Mouse (Mus musculus): ENCODE data around the gene Slc9c1.
"Not testable (repeated sequence)": the region's sequence is repeated elsewhere in the genome, so short reads cannot be mapped to it uniquely, and the experiment has no call there.

Slc9c1 gene

DNA sequence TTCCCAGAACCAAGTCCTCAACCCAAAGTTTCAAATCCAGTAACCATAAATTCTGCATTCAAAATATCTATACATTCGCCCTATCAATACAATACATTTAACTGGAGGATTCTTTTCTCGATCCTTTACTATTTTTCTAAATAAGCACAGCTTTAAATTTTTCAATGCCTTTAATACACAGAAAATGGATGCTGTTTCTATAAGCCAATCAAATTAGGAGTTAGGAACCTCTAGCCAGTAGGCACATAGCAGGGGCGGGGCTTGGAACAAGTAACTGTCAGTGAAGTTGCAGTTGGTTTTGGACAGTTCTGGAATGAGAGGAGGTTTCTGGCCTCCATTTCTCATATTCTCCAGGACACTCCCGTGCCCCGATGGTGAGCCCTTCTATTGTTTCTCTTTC lies at the start of gene Slc9c1:
Slc9c1 (plus strand) TSS at position 301 of the 400 bp plus-strand sequence.
- DNase-seq (ENCODE audit: low spot score in 2 of 2) = no peak

GRCm38 (mm10) chr16:45492927-45493326 lies 42.2 kb upstream of the Slc9c1 start, which contains the start of gene Gm609:
TSS of gene Gm609 (minus strand) at chr16:45492969.
- no peak for DNase-seq (ENCODE audit: low spot score in 2 of 2)

DNA sequence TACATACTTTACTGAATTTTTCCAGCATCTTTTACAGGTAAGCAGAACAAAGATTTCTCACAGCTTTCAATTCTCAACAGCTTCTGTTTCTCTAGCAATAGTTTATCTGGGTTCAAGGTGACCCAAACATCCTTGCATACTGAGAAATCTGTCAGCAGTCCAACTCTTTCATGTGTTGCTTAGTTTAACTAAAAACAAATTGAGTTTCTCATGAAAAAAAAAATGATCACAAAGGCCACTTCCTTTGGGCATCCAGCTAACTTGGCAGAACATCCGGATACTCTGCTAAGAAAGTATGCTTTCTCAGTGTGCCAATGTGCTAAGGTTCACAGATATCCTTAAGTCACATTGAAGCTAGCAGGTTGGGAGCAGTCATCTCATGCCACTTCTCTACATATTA lies 39.8 kb upstream of the Slc9c1 start:
- DNase-seq (ENCODE audit: low spot score in 2 of 2) = no peak

DNA sequence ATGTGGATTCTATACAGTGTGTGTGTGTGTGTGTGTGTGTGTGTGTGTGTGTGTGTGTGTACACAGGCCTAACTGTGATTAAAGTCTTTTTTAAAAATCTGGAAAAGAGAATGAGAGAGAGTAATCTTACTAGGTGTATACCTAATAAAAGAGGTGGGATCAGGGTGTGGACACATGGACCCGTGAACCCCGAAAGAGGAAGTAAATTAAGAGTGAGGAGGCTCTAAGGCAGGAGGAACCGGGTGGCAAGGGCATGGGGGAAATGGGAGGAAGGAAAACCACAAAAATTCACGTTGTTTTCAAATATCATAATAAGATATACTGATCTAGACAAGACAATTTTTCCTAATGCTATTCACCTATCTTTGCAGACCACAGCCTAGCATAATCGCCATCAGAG lies 9.6 kb upstream of the Slc9c1 start:
- no peak for DNase-seq (ENCODE audit: low spot score in 2 of 2)

- no peak for DNase-seq (ENCODE audit: low spot score in 2 of 2)
Observed at GRCm38 (mm10) chr16:45531950-45532349, 3.2 kb upstream of the Slc9c1 start, which contains the start of gene Gm17783. TSS of gene Gm17783 (minus strand) at chr16:45532050.

DNA sequence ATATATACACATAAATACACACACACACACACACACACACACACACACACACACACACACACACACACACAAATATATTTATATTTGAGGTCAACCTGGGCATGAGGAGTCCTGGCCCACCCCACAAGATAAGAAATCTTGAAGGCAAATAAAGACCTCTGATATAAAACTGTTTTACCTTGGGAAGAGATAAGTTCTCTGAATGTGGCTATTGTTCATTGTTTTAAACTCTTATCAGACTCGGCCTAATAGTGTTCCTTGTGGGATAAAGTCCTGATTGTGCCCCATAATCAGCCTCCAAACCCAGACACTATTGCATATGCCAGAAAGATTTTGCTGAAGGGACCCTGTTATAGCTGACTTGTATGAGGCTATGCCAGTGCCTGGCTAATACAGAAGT lies 3.2 kb downstream of the Slc9c1 start:
- not testable (repeated sequence) for DNase-seq (ENCODE audit: low spot score in 2 of 2)

- DNase-seq (ENCODE audit: low spot score in 2 of 2) = no peak
Observed at GRCm38 (mm10) chr16:45542108-45542507, 7.0 kb downstream of the Slc9c1 start.

- no peak for DNase-seq (ENCODE audit: low spot score in 2 of 2)
Observed at GRCm38 (mm10) chr16:45544341-45544740, 9.2 kb downstream of the Slc9c1 start.

GRCm38 (mm10) chr16:45547982-45548381 lies 12.9 kb downstream of the Slc9c1 start:
- DNase-seq (ENCODE audit: low spot score in 2 of 2) = no peak

GRCm38 (mm10) chr16:45551579-45551978 lies 16.5 kb downstream of the Slc9c1 start:
- DNase-seq (ENCODE audit: low spot score in 2 of 2) = no peak

DNA sequence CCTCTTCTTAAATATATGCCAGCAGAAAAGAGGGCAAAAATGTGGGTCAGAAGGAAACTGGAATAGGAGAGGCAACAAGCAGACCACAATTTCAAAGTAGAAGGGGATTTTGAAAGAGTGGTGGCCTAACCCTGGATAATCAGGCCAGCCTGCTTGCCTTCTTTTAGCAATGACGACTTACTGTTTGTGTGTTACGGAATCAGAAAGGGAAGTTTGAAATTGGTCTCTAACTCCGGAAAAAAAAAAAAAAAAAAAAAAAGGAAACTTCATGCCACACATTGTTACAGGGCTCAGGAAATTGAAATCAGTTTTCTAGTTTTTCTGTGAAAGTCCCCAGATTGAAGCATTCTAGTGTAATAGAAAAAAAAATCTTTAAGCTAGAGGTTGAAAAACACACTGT lies 26.6 kb downstream of the Slc9c1 start:
- DNase-seq (ENCODE audit: low spot score in 2 of 2) = no peak

GRCm38 (mm10) chr16:45572307-45572706 lies 37.2 kb downstream of the Slc9c1 start:
- DNase-seq (ENCODE audit: low spot score in 2 of 2) = no peak

GRCm38 (mm10) chr16:45579883-45580282 lies 44.8 kb downstream of the Slc9c1 start:
- no peak for DNase-seq (ENCODE audit: low spot score in 2 of 2)

DNA sequence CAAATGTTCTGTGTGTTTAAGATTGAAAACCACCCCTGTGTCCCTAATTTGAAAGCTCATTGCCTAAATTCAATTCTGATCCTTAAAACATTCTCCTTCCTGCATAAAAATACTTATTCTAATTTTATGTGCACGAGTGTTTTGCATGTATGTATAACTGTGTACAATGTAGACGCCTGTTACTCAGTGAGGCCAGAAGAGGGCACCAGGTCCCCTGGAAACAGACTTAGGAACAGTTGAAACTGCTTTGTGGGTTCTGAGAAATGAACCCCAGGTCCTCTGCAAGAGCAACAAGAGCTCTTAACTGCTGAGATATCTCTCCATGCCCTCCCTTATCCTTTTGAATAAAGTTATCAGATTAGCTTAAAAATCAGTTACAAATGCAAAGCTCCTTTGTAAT lies 47.4 kb downstream of the Slc9c1 start:
- DNase-seq (ENCODE audit: low spot score in 2 of 2) = no peak

GRCm38 (mm10) chr16:45593656-45594055 lies 58.5 kb downstream of the Slc9c1 start:
- no peak for DNase-seq (ENCODE audit: low spot score in 2 of 2)

DNA sequence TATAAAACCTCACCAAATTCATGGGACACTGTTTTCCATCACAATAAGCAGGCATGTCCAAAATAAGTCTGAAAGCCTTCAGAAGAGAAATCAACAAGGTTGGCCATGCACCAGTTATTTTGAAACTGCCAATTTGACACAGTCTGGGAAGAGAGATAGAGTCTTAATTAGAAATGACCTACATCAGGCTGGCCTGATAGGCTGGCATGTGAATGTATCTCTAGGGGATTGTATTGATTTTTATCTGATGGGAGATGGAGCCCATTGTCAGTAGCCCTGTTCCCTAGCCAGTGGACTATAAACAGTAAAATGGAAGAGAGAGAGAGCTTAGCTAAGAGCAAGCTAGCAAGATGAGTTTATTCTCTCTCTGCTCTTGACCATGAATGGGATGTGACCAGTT lies 60.4 kb downstream of the Slc9c1 start:
- DNase-seq (ENCODE audit: low spot score in 2 of 2) = no peak

DNA sequence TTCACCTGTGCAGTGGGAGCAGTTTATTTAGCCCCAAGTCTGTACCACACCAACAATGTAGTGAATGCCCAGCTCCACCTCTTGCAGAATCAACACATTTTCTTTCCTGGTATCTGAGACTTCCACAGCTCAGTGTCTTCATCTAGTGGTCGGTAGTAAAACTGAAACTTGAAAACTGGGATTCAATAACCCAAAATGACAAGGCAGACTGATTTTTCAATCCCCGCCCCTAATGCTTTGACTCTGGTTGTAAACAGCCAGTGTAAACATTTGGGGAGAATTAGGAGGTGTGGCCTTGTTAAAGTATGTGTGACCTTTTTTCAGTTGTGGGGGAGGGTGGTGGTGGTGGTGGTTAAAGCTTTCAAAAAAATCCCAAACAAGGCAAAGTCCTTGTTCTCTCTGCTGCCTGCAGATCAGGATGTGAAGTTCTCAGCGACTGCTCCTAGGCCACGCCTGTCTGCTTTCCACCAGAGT lies 73.4 kb downstream of the Slc9c1 start:
- DNase-seq (ENCODE audit: low spot score in 2 of 2) = no peak

GRCm38 (mm10) chr16:45609300-45609699 lies 74.2 kb downstream of the Slc9c1 start:
- DNase-seq (ENCODE audit: low spot score in 2 of 2) = no peak

GRCm38 (mm10) chr16:45610267-45610666 lies 75.2 kb downstream of the Slc9c1 start, which contains the start of gene Gcsam:
TSS of gene Gcsam (plus strand) at chr16:45610380.
- no peak for DNase-seq (ENCODE audit: low spot score in 2 of 2)

- no peak for DNase-seq (ENCODE audit: low spot score in 2 of 2)
Observed at GRCm38 (mm10) chr16:45613247-45613646, 78.1 kb downstream of the Slc9c1 start.

GRCm38 (mm10) chr16:45615944-45616343 lies 80.8 kb downstream of the Slc9c1 start:
- no peak for DNase-seq (ENCODE audit: low spot score in 2 of 2)

- DNase-seq (ENCODE audit: low spot score in 2 of 2) = no peak
Observed at GRCm38 (mm10) chr16:45619751-45620375, 84.8 kb downstream of the Slc9c1 start.

DNA sequence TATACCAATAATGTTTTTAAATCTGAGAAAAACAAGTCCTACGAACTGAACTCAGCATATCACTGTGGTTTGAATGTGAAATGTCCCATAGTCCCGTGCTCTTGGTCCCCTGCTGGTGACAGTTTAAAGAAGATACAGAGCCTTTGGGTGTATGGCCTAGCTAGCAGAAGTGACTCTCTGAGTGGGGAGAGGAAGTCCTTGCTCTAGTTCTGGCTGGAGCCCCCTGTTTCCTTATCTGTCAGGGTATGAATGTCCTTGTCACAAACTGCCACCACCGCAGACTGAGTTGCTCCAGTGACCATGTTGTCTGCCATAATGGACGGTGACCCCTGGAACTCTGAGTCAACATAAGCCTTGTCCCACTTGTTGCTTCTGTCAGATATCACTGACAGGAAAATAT lies 88.1 kb downstream of the Slc9c1 start:
- DNase-seq (ENCODE audit: low spot score in 2 of 2) = no peak

DNA sequence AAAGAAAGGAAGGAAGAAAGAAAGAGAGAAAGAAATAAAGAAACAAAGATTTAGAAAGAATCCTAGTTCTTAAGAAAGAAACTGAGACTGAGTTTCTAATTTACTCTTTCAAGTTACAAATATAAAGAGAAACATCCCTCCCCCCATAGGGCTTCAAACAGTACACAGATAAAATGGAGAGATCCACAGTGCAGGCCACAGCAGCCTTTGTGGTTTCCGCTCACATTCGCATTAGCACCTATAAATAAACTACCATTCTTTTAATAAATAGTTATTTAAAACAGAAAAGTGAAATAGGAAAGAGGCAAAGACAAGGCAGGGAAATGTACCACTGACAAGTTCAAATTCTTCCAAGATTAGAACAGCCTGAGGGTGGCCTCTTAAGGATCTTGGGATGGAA lies 89.7 kb downstream of the Slc9c1 start:
- DNase-seq (ENCODE audit: low spot score in 2 of 2) = no peak
